In genomic region chr9:110758605-110759004, GRCm38 (mm10) we compare ENCODE assay signal across 12 mouse cellular contexts. TPM values are rescaled to one million over a fixed set of nuclear protein-coding genes. Genes with fewer than 3 reads are reported as not detected.
A peak's percentile ranks its signal among the peaks of the same experiment; 100 is the strongest.
DNase-seq lines count a peak whose midpoint lies in the region; ATAC-seq and TF ChIP-seq lines count a peak whose summit lies in the region.
"Had no signal": no experiment of that assay in that cellular context is flagged by ENCODE, and none has a peak within 500 bp of the region (broad histone marks: within the 10 kb centered on the region; RNA-seq: fewer than 3 reads in every experiment).

No protein-coding gene starts in this region.

- H3K27ac ChIP-seq in gastrocnemius, adult 2 months, result peak overlapping the region; percentile 4; the same call in 1 of the 2 replicates
- no peak overlapping the region for H3K27ac ChIP-seq in liver, embryonic 11.5 days (ENCODE audit: low read depth, low read length)
- H3K27ac ChIP-seq in forebrain, embryonic 12.5 days, result no peak overlapping the region
- H3K27ac ChIP-seq: kidney, postnatal 0 days had no signal

- no peaks in the 10 kb centered on the region for H3K9me3 ChIP-seq in liver, embryonic 11.5 days (ENCODE audit: control insufficient read depth, low read length)
- no peaks in the 10 kb centered on the region for H3K9me3 ChIP-seq in forebrain, embryonic 12.5 days
- H3K9me3 ChIP-seq: G1E had no signal

- H3K9ac ChIP-seq in liver, embryonic 11.5 days (ENCODE audit: low read depth, low read length), result no peak overlapping the region
- H3K9ac ChIP-seq in forebrain, embryonic 12.5 days, result no peak overlapping the region

- 69% methylated on average over 8 of the region's 8 CpGs for WGBS in liver, embryonic 11.5 days
- WGBS in forebrain, embryonic 12.5 days, result 70% methylated on average over 8 of the region's 8 CpGs

- H3K4me3 ChIP-seq in gastrocnemius, adult 2 months, result no peak overlapping the region
- no peak overlapping the region for H3K4me3 ChIP-seq in liver, embryonic 11.5 days (ENCODE audit: low read depth, low read length)
- H3K4me3 ChIP-seq in forebrain, embryonic 12.5 days (replicated peaks), result no peak overlapping the region
- H3K4me3 ChIP-seq: myocyte had no signal

- intact Hi-C loops in gastrocnemius, adult 2 months (cut with DNase I), result no loop called here

- DNase-seq in layer of hippocampus, adult 11-12 months (ENCODE audit: low spot score), result peak; percentile 51
- no peak for DNase-seq in layer of hippocampus, adult 9-10 months (ENCODE audit: low spot score)
- DNase-seq in gastrocnemius, adult 2 months, result peak; percentile 90
- peak; percentile 80 to 83 for DNase-seq in kidney, postnatal 4 days
- DNase-seq in lung, postnatal 25 days (ENCODE audit: low spot score), result peak; percentile 37
- no peak for DNase-seq in spleen, adult 18-20 months
- no peak for DNase-seq in liver, embryonic 11.5 days (ENCODE audit: low spot score)

- H3K4me1 ChIP-seq in liver, embryonic 11.5 days (replicated peaks; ENCODE audit: control insufficient read depth, insufficient read depth, low read length), result peaks cover 2% of the 10 kb centered on the region; the same call in 1 of the 2 replicates
- no peaks in the 10 kb centered on the region for H3K4me1 ChIP-seq in forebrain, embryonic 12.5 days

- H3K36me3 ChIP-seq in liver, embryonic 11.5 days (ENCODE audit: control insufficient read depth, insufficient read depth, low read length), result no peaks in the 10 kb centered on the region
- H3K36me3 ChIP-seq in forebrain, embryonic 12.5 days (replicated peaks), result no peaks in the 10 kb centered on the region
- H3K36me3 ChIP-seq: G1E had no signal

- H3K4me2 ChIP-seq in liver, embryonic 11.5 days, result no peak overlapping the region
- no peak overlapping the region for H3K4me2 ChIP-seq in forebrain, embryonic 12.5 days

- no peak for TF ChIP-seq CTCF in gastrocnemius, adult 2 months (IDR thresholded peaks at IDR 0.05)

- ATAC-seq in liver, embryonic 11.5 days (replicated peaks; ENCODE audit: low FRiP score), result no peak
- ATAC-seq in forebrain, embryonic 12.5 days (ENCODE audit: low FRiP score), result no peak

- no peaks in the 10 kb centered on the region; the same call in 1 of the 2 replicates for H3K27me3 ChIP-seq in liver, embryonic 11.5 days (replicated peaks; ENCODE audit: control insufficient read depth, insufficient read depth, low read length)
- peaks cover 5% of the 10 kb centered on the region; the same call in 1 of the 2 replicates for H3K27me3 ChIP-seq in forebrain, embryonic 12.5 days

RNA-seq across cellular contexts. Expression of gene Pth1r, which starts 11.7 kb away (rescaled TPM):
- 1 to 10 TPM in 1 of 2 experiments, under 1 TPM in 1; 0.99 to 1.3 TPM for total RNA-seq in gastrocnemius, adult 2 months (2021)
- 11.0 and 11.7 TPM in 2 replicates for polyA plus RNA-seq in liver, embryonic 11.5 days (2014; fragmentation: Nextera tagmentation; extraction: Ambion mirVana)
- 16.1 and 18.6 TPM in 2 replicates for polyA plus RNA-seq in forebrain, embryonic 12.5 days (2016; fragmentation: Nextera tagmentation; extraction: Ambion mirVana)
- total RNA-seq: G1E had no signal

RNA-seq across cellular contexts. Expression of gene Myl3, which starts 16.9 kb away (rescaled TPM):
- total RNA-seq in gastrocnemius, adult 2 months (2021), result 1,000 to 10,000 TPM in 1 of 2 experiments, 100 to 1,000 TPM in 1; 528 to 1,790 TPM
- 2.1 and 6.8 TPM in 2 replicates for polyA plus RNA-seq in liver, embryonic 11.5 days (2014; fragmentation: Nextera tagmentation; extraction: Ambion mirVana)
- polyA plus RNA-seq in forebrain, embryonic 12.5 days (2016; fragmentation: Nextera tagmentation; extraction: Ambion mirVana), result 1.3 and 1.5 TPM in 2 replicates
- total RNA-seq: G1E had no signal
- polyA plus RNA-seq: G1E had no signal

RNA-seq across cellular contexts. Expression of gene Prss42, which starts 39.4 kb away (rescaled TPM):
- not detected for total RNA-seq in gastrocnemius, adult 2 months (2021)
- not detected in 2 replicates for polyA plus RNA-seq in liver, embryonic 11.5 days (2014; fragmentation: Nextera tagmentation; extraction: Ambion mirVana)
- not detected in 2 replicates for polyA plus RNA-seq in forebrain, embryonic 12.5 days (2016; fragmentation: Nextera tagmentation; extraction: Ambion mirVana)
- polyA plus RNA-seq: cortical plate, adult 2 months; kidney, postnatal 0 days; myocyte had no signal

RNA-seq across cellular contexts. Expression of gene Prss44, which starts 55.2 kb away (rescaled TPM):
- not detected for total RNA-seq in gastrocnemius, adult 2 months (2021)
- polyA plus RNA-seq in liver, embryonic 11.5 days (2014; fragmentation: Nextera tagmentation; extraction: Ambion mirVana), result not detected in 2 replicates
- not detected in 2 replicates for polyA plus RNA-seq in forebrain, embryonic 12.5 days (2016; fragmentation: Nextera tagmentation; extraction: Ambion mirVana)
- polyA plus RNA-seq: cortical plate, adult 2 months; G1E; kidney, postnatal 0 days; myocyte had no signal

Comparison
In these comparisons a context has a peak if more than half of its experiments do, and no peak if none do; other contexts are left out.
1. DNase-seq: peak in layer of hippocampus, adult 11-12 months (single experiment), gastrocnemius, adult 2 months (single experiment), kidney, postnatal 4 days (2 of 2) and lung, postnatal 25 days (single experiment); none in layer of hippocampus, adult 9-10 months (single experiment), spleen, adult 18-20 months (0 of 2) and liver, embryonic 11.5 days (single experiment).